Mouse (Mus musculus) heart, embryonic 16.5 days (tissue): Measurements from ENCODE around the gene Smyd3. TPM values are rescaled to one million over a fixed set of nuclear protein-coding genes. Genes with fewer than 3 reads are reported as not detected.
A peak's percentile ranks its signal among the peaks of the same experiment; 100 is the strongest.

ENCODE experiments used
- ATAC-seq: fragments of 200-750 bp; cut with Nextera tagmentation; replicated peaks from 2 replicates; pipeline ENCODE4 v1.8.0; 2017; ENCODE audit warnings: moderate number of reproducible peaks; ENCODE audit not compliant: insufficient read depth, low FRiP score; ENCODE audit errors: extremely low read depth
- H3K27ac ChIP-seq: fragments of 300-500 bp; sonication (generic); 2 replicates; pipeline ENCODE4 v1.5.1; 2014; ENCODE audit warnings: mild to moderate bottlenecking, low read length, control low read depth, moderate library complexity
- H3K27me3 ChIP-seq: fragments of 300-500 bp; sonication (generic); 2 replicates; pipeline ENCODE4 v1.6.1; 2014; ENCODE audit warnings: low read length, mixed read lengths; ENCODE audit not compliant: control insufficient read depth, insufficient read depth
- H3K36me3 ChIP-seq: fragments of 300-500 bp; sonication (generic); 2 replicates; pipeline ENCODE4 v1.6.1; 2014; ENCODE audit not compliant: control insufficient read depth, insufficient read depth
- H3K4me1 ChIP-seq: fragments of 300-500 bp; sonication (generic); 2 replicates; pipeline ENCODE4 v1.6.1; 2014; ENCODE audit warnings: low read length, mixed read lengths; ENCODE audit not compliant: control insufficient read depth, insufficient read depth
- H3K4me2 ChIP-seq: fragments of 300-500 bp; sonication (generic); 2 replicates; pipeline ENCODE4 v1.6.1; 2014; ENCODE audit warnings: low read depth, mild to moderate bottlenecking, control low read depth, low read length
- H3K4me3 ChIP-seq: fragments of 300-500 bp; sonication (generic); 2 replicates; pipeline ENCODE4 v1.5.1; 2014; ENCODE audit warnings: mild to moderate bottlenecking, control low read depth, low read length
- H3K9ac ChIP-seq: fragments of 300-500 bp; sonication (generic); 2 replicates; pipeline ENCODE4 v1.6.1; 2014; ENCODE audit warnings: low read length, control low read depth
- H3K9me3 ChIP-seq: fragments of 300-500 bp; sonication (generic); replicated peaks from 2 replicates; pipeline ENCODE4 v1.6.1; 2016; ENCODE audit warnings: low read length; ENCODE audit not compliant: control insufficient read depth
- WGBS: fragments of 180-500 bp; shearing (Covaris S2); extraction: QIAGEN DNeasy Blood & Tissue Kit; methylation state at CpG from one replicate; pipeline ENCODE4 v1.1.7; 2014; 5-methylcytosine and 5-hydroxymethylcytosine counted together
- polyA plus RNA-seq: library from polyadenylated mRNA; unstranded; fragments of >200 nt; fragmentation: Nextera tagmentation; extraction: Ambion mirVana; gene quantifications from 2 replicates; pipeline ENCODE4 v1.2.1, GENCODE M21; 2015

Smyd3 gene
- polyA plus RNA-seq, 1 experiment from 2014 or later, result 13.3 TPM

GRCm38 (mm10) chr1:179043644-179044043, 474.2 kb downstream of the Smyd3 start:
- Histone ChIP-seq H3K27me3 (no peaks in the 10 kb centered on the region), H3K27ac (no peak overlapping the region), H3K4me2 (no peak overlapping the region), H3K4me3 (no peak overlapping the region), H3K9ac (no peak overlapping the region), H3K9me3 (no peaks in the 10 kb centered on the region), H3K36me3 (no peaks in the 10 kb centered on the region), H3K4me1 (peaks cover 19% of the 10 kb centered on the region)
- no peak for ATAC-seq
- WGBS, result 67% methylated on average over 12 of the region's 12 CpGs

- Histone ChIP-seq H3K27ac (peak overlapping the region; percentile 81), H3K4me3 (no peak overlapping the region), H3K9me3 (no peaks in the 10 kb centered on the region), H3K4me2 (peak overlapping the region; percentile 29), H3K4me1 (peaks cover 19% of the 10 kb centered on the region), H3K9ac (no peak overlapping the region; the same call in 1 of the 2 replicates), H3K27me3 (no peaks in the 10 kb centered on the region), H3K36me3 (no peaks in the 10 kb centered on the region)
- ATAC-seq, result peak; percentile 93
- 24% methylated on average over 8 of the region's 8 CpGs for WGBS
Measured at GRCm38 (mm10) chr1:179041905-179042337, 475.9 kb downstream of the Smyd3 start.

DNA sequence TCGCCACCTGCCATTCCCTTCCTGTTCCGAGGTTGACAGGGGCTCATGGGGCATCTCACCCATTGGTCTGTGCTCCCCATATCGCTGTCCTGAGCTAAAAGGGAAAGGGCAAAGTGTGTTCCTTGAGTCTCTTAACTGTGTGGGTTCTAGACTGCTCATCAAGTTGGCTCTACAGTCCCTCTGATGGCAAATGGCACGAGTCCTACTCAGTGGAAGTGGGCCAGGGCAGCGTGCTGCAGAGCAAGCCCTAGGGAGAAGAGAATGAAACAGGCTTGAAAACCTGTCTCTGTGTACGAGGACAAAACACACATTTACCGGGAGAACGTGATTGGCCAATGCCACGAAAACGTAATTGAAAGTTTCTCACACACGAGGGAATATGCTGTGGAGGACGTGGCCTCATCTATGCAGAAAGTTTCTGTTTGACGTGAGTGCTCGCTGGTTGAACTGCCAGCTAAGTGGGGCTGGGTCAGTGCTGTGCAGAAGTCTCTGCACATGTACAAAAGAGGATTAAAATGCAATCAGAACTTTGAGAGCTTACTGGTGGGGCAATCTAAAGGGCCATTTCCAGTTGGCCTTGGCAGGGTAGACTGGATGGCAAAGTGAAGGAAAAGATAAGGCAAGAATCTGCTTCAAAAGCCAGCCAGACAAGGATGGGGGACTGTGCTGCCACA, 476.5 kb downstream of the Smyd3 start:
- ATAC-seq, result no peak; the same call in 1 of the 2 replicates
- H3K9ac ChIP-seq, result no peak overlapping the region
- no peak overlapping the region for H3K4me3 ChIP-seq
- H3K36me3 ChIP-seq, result no peaks in the 10 kb centered on the region
- H3K4me2 ChIP-seq, result peak overlapping the region; percentile 29; the same call in 1 of the 2 replicates
- 64% methylated on average over 14 of the region's 14 CpGs for WGBS
- H3K27me3 ChIP-seq, result no peaks in the 10 kb centered on the region
- peak overlapping the region; percentile 81 for H3K27ac ChIP-seq
- H3K4me1 ChIP-seq, result peaks cover 19% of the 10 kb centered on the region
- H3K9me3 ChIP-seq, result no peaks in the 10 kb centered on the region

DNA sequence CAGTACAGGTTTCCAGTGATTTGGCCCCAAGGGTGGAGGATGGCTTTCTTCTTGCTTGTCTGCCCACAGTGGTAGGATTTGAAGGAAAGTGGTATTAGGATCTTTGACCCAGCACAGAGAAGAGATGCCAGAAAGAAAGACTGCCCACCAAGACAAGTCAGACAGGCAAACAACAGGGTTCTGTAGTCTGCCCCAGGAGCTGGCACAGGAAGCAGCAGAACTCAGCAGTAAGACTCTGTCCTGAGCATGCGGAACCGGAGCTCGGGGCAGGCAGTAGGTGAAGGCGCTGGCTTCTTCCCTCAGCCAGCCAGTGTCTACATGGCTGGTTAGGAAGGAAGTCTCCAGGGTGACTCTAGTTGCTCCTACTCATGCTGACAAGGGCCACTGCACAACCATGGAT, 479.0 kb downstream of the Smyd3 start:
- ATAC-seq, result no peak
- Histone ChIP-seq H3K4me2 (no peak overlapping the region), H3K9ac (no peak overlapping the region), H3K4me1 (peaks cover 21% of the 10 kb centered on the region), H3K4me3 (no peak overlapping the region), H3K36me3 (no peaks in the 10 kb centered on the region), H3K27ac (no peak overlapping the region), H3K9me3 (no peaks in the 10 kb centered on the region), H3K27me3 (no peaks in the 10 kb centered on the region)
- WGBS, result 87% methylated on average over 4 of the region's 4 CpGs

GRCm38 (mm10) chr1:179032947-179033346, 484.9 kb downstream of the Smyd3 start:
- H3K27ac ChIP-seq, result no peak overlapping the region
- no peak overlapping the region for H3K4me3 ChIP-seq
- H3K9me3 ChIP-seq, result no peaks in the 10 kb centered on the region
- WGBS, result 89% methylated on average over 2 of the region's 2 CpGs
- H3K4me1 ChIP-seq, result peaks cover 2% of the 10 kb centered on the region; the same call in 1 of the 2 replicates
- H3K36me3 ChIP-seq, result no peaks in the 10 kb centered on the region
- H3K9ac ChIP-seq, result no peak overlapping the region
- no peak overlapping the region for H3K4me2 ChIP-seq
- no peaks in the 10 kb centered on the region for H3K27me3 ChIP-seq
- ATAC-seq, result no peak

DNA sequence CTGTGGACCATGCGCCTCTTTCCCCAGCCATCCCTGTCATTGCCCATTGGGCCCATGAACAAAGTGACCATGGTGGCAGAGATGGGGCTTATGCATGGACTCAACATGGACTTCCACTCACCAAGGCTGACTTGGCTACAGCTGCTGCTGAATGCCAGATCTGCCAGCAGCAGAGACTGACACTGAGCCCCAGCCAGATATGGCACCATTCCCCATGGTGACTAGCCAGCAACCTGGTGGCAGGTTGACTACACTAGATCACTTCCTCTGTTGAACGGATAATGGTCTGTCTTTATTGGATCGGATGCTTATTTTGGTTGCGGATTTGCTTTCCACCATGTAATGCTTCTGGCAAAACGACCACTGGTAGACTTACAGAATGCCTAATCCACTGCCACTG, 486.3 kb downstream of the Smyd3 start:
- H3K4me2 ChIP-seq, result no peak overlapping the region

DNA sequence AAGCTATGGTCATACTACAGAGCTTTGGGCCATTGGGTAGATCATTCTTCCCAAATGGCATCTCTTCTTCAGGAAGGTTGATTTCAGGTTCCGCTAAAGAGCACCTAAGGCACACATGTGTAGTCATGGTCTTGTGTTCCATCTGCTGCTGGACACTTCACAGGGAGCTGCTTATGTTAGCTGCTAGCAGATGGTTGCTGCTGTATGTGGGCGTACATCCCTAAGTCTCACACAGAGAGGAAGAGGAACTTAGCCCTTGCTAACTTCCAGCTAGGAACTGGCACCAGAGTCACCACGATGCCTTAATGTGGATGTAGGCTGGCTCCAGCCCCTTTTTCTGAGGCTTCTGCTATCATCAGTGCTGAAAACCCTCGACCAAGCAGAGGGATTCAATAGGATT, 491.2 kb downstream of the Smyd3 start:
- Histone ChIP-seq H3K27me3 (no peaks in the 10 kb centered on the region), H3K4me2 (no peak overlapping the region), H3K36me3 (no peaks in the 10 kb centered on the region), H3K4me3 (no peak overlapping the region), H3K9ac (no peak overlapping the region), H3K4me1 (peaks cover 8% of the 10 kb centered on the region), H3K27ac (no peak overlapping the region), H3K9me3 (no peaks in the 10 kb centered on the region)
- WGBS, result 86% methylated on average over 4 of the region's 4 CpGs
- no peak for ATAC-seq

More for the DNA sequence above, 486.3 kb downstream of the Smyd3 start:
- no peaks in the 10 kb centered on the region for H3K27me3 ChIP-seq
- H3K27ac ChIP-seq, result no peak overlapping the region
- H3K9me3 ChIP-seq, result no peaks in the 10 kb centered on the region
- no peak for ATAC-seq
- no peak overlapping the region for H3K4me3 ChIP-seq
- no peak overlapping the region for H3K9ac ChIP-seq
- 91% methylated on average over 5 of the region's 5 CpGs for WGBS
- H3K36me3 ChIP-seq, result no peaks in the 10 kb centered on the region
- H3K4me1 ChIP-seq, result peaks cover 2% of the 10 kb centered on the region; the same call in 1 of the 2 replicates

DNA sequence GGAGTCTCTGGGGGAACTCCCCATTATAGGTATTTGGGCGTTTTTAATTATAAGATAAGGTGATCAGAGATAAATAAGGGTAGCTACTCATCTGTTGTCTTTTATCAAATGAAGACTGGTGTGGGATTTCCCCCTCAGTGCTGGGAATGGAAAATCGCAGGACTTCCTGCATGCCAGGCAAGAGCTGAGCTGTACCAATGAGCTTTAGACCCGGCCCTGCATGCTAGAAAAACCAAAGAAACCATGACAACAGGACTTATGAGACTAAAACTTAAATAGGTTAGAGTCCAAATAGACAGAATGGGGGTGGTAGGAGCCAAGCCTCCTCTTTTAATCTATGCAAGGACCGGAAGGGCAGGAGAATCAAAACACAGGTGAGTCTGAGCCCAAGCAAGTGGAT, 492.7 kb downstream of the Smyd3 start:
- no peaks in the 10 kb centered on the region for H3K36me3 ChIP-seq
- H3K4me1 ChIP-seq, result peaks cover 8% of the 10 kb centered on the region
- no peak overlapping the region for H3K4me2 ChIP-seq
- no peak overlapping the region for H3K4me3 ChIP-seq
- no peak overlapping the region for H3K9ac ChIP-seq
- ATAC-seq, result no peak
- WGBS, result 78% methylated on average over 4 of the region's 4 CpGs
- H3K9me3 ChIP-seq, result no peaks in the 10 kb centered on the region
- H3K27me3 ChIP-seq, result no peaks in the 10 kb centered on the region
- no peak overlapping the region for H3K27ac ChIP-seq

GRCm38 (mm10) chr1:179023486-179023885, 494.4 kb downstream of the Smyd3 start:
- no peaks in the 10 kb centered on the region for H3K36me3 ChIP-seq
- H3K9me3 ChIP-seq, result no peaks in the 10 kb centered on the region
- H3K9ac ChIP-seq, result no peak overlapping the region
- H3K27me3 ChIP-seq, result no peaks in the 10 kb centered on the region
- H3K4me3 ChIP-seq, result no peak overlapping the region
- H3K4me1 ChIP-seq, result peaks cover 8% of the 10 kb centered on the region
- H3K27ac ChIP-seq, result no peak overlapping the region
- WGBS, result 81% methylated on average over 7 of the region's 7 CpGs
- H3K4me2 ChIP-seq, result no peak overlapping the region
- ATAC-seq, result no peak
